Mouse (Mus musculus) kidney, adult 8-10 months (tissue): Measurements from ENCODE around the gene Dhrs2.

ENCODE experiments used
- DNase-seq, 2 experiments: peaks; one replicate each; pipeline ENCODE4 v3.0.0; 2022

The Dhrs2 gene

DNA sequence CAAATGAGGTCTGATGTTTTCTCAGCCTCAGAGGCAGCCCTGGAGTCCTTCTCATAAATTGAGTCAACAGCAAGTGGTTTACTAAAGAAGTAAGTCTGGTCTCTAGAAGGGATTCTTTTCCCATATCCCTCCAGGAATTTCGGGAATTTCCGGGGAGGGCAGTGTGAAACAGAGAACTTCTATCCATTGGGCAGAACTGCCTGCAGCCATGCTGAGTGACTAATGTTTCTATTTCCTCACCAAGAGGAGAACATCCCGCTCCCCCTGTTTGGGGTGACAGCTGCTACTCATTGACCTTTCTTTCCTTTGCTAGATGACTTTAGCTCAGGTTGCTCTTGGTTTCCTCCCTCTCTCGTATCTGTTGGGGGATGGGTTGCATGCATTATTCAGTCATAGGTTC, 31.8 kb downstream of the Dhrs2 start:
- no peak for DNase-seq

- DNase-seq: no peak
Measured at GRCm38 (mm10) chr14:55255443-55255842, 33.6 kb downstream of the Dhrs2 start.

DNA sequence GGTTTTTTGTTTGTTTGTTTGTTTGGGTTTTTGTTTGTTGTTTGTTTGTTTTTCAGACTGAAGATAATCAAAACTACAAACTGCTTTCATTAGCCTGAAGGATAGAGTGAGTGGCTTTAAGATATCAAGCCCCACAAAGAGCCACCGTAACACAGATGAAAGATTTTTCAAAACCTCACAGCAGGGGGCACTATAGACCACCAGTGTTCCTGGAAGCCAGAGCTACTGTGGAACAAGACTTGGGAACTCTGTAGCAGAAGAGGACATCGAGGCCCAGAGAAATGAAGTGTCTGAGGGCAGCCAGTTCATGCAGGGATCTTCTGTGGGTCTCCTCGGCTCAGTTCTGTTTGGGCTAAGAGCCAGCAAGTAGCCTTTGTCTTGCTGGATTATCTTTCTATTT, 49.4 kb downstream of the Dhrs2 start:
- peak; percentile 22 to 55 for DNase-seq

GRCm38 (mm10) chr14:55273023-55273422, 51.2 kb downstream of the Dhrs2 start:
- no peak for DNase-seq

- DNase-seq: no peak
Measured at GRCm38 (mm10) chr14:55274810-55275209, 53.0 kb downstream of the Dhrs2 start.

GRCm38 (mm10) chr14:55279322-55280069, 57.7 kb downstream of the Dhrs2 start:
- DNase-seq: no peak
